Mouse (Mus musculus) kidney, postnatal 0 days (tissue): ENCODE measurements around the gene Gm42417. TPM values are rescaled to one million over a fixed set of nuclear protein-coding genes. Genes with fewer than 3 reads are reported as not detected.
A peak's percentile ranks its signal among the peaks of the same experiment; 100 is the strongest.

Experiments used
- ATAC-seq: fragments of 200-750 bp; cut with Nextera tagmentation; replicated peaks from 2 replicates; pipeline ENCODE4 v1.8.0; 2017; ENCODE audit warnings: low read depth, moderate number of reproducible peaks, moderate TSS enrichment, moderate library complexity; ENCODE audit not compliant: low FRiP score
- DNase-seq: peaks from one replicate; pipeline ENCODE4 v3.0.0-alpha.2; 2016; ENCODE audit warnings: low spot score
- H3K27ac ChIP-seq: fragments of 300-500 bp; sonication (generic); 2 replicates; pipeline ENCODE4 v1.5.1; 2014; ENCODE audit warnings: mild to moderate bottlenecking
- H3K27me3 ChIP-seq: fragments of 300-500 bp; sonication (generic); 2 replicates; pipeline ENCODE4 v1.6.1; 2014; ENCODE audit warnings: low read length, mixed read lengths; ENCODE audit not compliant: insufficient read depth
- H3K36me3 ChIP-seq: fragments of 300-500 bp; sonication (generic); 2 replicates; pipeline ENCODE4 v1.6.1; 2014; ENCODE audit warnings: low read length, mixed read lengths; ENCODE audit not compliant: insufficient read depth
- H3K4me1 ChIP-seq: fragments of 300-500 bp; sonication (generic); replicated peaks from 2 replicates; pipeline ENCODE4 v1.6.1; 2014; ENCODE audit warnings: antibody characterized with exemption, low read length, mixed read lengths; ENCODE audit not compliant: insufficient read depth
- H3K4me2 ChIP-seq: fragments of 300-500 bp; sonication (generic); 2 replicates; pipeline ENCODE4 v1.6.1; 2014; ENCODE audit warnings: mild to moderate bottlenecking, low read length, moderate library complexity, mixed read lengths
- H3K4me3 ChIP-seq: fragments of 300-500 bp; sonication (generic); replicated peaks from 2 replicates; pipeline ENCODE4 v1.5.1; 2014; ENCODE audit warnings: low read depth, low read length
- H3K9ac ChIP-seq: fragments of 300-500 bp; sonication (generic); 2 replicates; pipeline ENCODE4 v1.6.1; 2014; ENCODE audit warnings: low read depth, low read length
- H3K9me3 ChIP-seq: fragments of 300-500 bp; sonication (generic); replicated peaks from 2 replicates; pipeline ENCODE4 v1.6.1; 2016; ENCODE audit warnings: low read length, inconsistent platforms, mixed read lengths
- CTCF ChIP-seq: IDR thresholded peaks from 2 replicates; pipeline ENCODE4 v1.5.1; 2016; ENCODE audit warnings: antibody characterized with exemption, low read depth, mild to moderate bottlenecking, moderate library complexity
- WGBS: fragments of 180-500 bp; shearing (Covaris S2); extraction: QIAGEN DNeasy Blood & Tissue Kit; methylation state at CpG from one replicate; pipeline ENCODE4 v1.1.7; 2014; 5-methylcytosine and 5-hydroxymethylcytosine counted together
- polyA plus RNA-seq: library from polyadenylated mRNA; unstranded; fragments of >200 nt; fragmentation: Nextera tagmentation; extraction: Ambion mirVana; gene quantifications from 2 replicates; pipeline ENCODE4 v1.2.1, GENCODE M21; 2015

Gene Gm42417
- polyA plus RNA-seq, 1 experiment from 2014 or later, result not detected

- WGBS, result 16% methylated on average over 21 of the region's 21 CpGs
Observed at GRCm38 (mm10) chr1:36567818-36568603, 28.8 kb upstream of the Gm42417 start.

DNA sequence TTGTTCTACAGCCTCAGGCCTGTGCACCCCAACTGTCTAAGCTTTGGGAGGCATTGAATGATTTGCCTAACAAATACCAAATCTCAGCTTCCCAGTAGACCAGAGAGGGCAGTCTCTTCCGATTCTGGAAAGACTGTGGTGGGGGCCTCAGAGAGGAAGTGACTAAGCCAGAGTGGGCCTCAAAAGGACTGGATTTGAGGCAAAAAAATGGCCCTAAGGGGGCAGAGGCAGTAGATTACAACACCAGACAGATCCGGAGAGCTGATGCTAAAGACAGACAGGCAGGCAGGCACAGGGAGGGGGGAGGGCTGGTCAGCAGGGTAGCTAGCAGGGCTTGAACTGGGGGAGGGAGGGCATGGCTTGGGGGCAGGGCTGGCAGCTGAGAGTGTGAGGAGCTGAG is 27.2 kb upstream of the Gm42417 start:
- DNase-seq (no peak), ATAC-seq (no peak)
- Histone ChIP-seq H3K4me1 (peaks cover 36% of the 10 kb centered on the region), H3K36me3 (no peaks in the 10 kb centered on the region), H3K27me3 (no peaks in the 10 kb centered on the region), H3K4me2 (no peak overlapping the region), H3K27ac (no peak overlapping the region), H3K9me3 (no peaks in the 10 kb centered on the region), H3K9ac (no peak overlapping the region), H3K4me3 (no peak overlapping the region)
- TF ChIP-seq CTCF, result 0 out of 2 replicates have a peak, but pooled peaks have one; percentile 6
- WGBS, result 20% methylated on average over 2 of the region's 2 CpGs

More at GRCm38 (mm10) chr1:36567818-36568603, 28.8 kb upstream of the Gm42417 start:
- Histone ChIP-seq H3K27ac (peak overlapping the region; percentile 66), H3K27me3 (no peaks in the 10 kb centered on the region), H3K36me3 (no peaks in the 10 kb centered on the region), H3K9ac (no peak overlapping the region), H3K4me1 (peaks cover 27% of the 10 kb centered on the region), H3K9me3 (no peaks in the 10 kb centered on the region), H3K4me3 (no peak overlapping the region), H3K4me2 (peak overlapping the region; percentile 14; the same call in 1 of the 2 replicates)
- ATAC-seq, result peak; percentile 63
- no peak for TF ChIP-seq CTCF
- peak; percentile 68 for DNase-seq

- no peak overlapping the region for H3K27ac ChIP-seq
- peaks cover 30% of the 10 kb centered on the region for H3K4me1 ChIP-seq
- 57% methylated on average over 6 of the region's 6 CpGs for WGBS
- DNase-seq (no peak), ATAC-seq (no peak)
- H3K4me3 ChIP-seq, result no peak overlapping the region
- no peak overlapping the region for H3K4me2 ChIP-seq
- H3K9ac ChIP-seq, result no peak overlapping the region
- H3K36me3 ChIP-seq, result no peaks in the 10 kb centered on the region
- H3K27me3 ChIP-seq, result no peaks in the 10 kb centered on the region
- no peak for TF ChIP-seq CTCF
- no peaks in the 10 kb centered on the region for H3K9me3 ChIP-seq
Observed at GRCm38 (mm10) chr1:36564101-36564500, 24.9 kb upstream of the Gm42417 start.

DNA sequence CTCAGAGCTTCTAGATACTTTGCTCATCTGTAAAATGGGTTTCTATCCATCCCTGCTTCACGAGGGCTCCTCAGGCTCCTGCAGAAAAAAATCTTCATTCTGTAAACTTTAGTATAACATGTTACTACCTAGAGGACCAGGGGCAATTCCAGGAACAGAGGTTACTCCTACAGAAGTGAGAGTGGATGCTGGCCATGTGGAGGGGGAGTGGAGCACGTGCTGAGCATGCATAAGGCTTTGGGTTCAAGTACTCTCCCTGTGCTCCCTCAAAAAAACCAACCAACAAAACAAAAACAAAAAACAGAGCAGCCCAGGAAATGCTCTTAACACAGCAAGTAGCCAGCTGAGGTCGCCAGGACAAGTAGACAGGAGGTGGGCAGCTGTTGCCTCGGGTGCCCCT is 24.4 kb upstream of the Gm42417 start:
- no peak for ATAC-seq
- no peak for DNase-seq
- Histone ChIP-seq H3K27ac (0 out of 2 replicates have a peak overlapping the region, but pooled peaks have one; percentile 42), H3K9me3 (no peaks in the 10 kb centered on the region), H3K4me2 (no peak overlapping the region), H3K4me3 (no peak overlapping the region), H3K36me3 (no peaks in the 10 kb centered on the region), H3K4me1 (peaks cover 33% of the 10 kb centered on the region), H3K9ac (no peak overlapping the region), H3K27me3 (no peaks in the 10 kb centered on the region)
- 54% methylated on average over 4 of the region's 4 CpGs for WGBS
- no peak for TF ChIP-seq CTCF

DNA sequence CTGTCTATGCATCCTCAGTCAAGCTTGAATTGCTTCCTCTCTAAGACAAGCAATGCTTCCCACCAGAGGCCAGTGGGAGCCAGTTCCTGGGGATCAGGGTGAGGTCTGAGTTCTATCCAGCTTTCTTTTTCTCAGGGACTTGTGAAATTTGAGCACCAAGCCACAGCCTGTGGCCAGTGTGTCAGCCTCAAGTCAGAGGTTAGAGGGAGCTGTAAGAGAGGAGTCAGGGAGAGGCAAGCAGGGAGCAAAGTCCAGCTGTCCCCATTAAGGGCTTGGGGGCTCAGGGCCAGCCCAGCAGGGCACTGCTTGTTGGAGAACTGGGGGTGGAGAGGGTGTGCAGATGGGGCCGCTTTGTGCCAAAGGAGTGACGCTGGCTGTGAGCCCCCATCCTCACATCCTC is 24.0 kb upstream of the Gm42417 start:
- ATAC-seq, result 0 out of 2 replicates have a peak, but pooled peaks have one; percentile 2
- no peak for TF ChIP-seq CTCF
- Histone ChIP-seq H3K9ac (no peak overlapping the region), H3K4me1 (peaks cover 35% of the 10 kb centered on the region), H3K36me3 (no peaks in the 10 kb centered on the region), H3K4me2 (no peak overlapping the region), H3K9me3 (no peaks in the 10 kb centered on the region), H3K27ac (peak overlapping the region; percentile 42; the same call in 1 of the 2 replicates), H3K4me3 (no peak overlapping the region), H3K27me3 (no peaks in the 10 kb centered on the region)
- DNase-seq, result peak; percentile 64
- WGBS, result 42% methylated on average over 2 of the region's 2 CpGs

DNA sequence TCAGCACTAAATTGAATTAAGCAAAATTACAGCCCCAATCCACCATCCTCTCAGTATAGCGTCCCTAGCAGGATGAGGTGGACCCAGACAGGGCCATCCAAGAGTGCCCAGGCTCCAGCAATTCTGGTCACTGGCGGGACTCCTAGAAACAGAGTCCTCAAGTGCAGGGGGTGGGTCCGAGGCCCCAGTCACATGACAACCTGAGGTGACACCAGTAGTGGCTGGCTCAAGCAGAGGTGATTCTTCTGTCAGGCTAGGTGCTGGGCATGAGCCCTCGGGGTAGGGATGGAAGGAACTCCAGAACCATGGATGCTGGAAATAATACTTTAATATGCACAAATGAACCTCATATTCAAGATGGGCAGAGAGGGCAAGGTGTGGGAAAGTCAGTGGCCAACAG is 23.2 kb upstream of the Gm42417 start:
- 64% methylated on average over 4 of the region's 4 CpGs for WGBS
- ATAC-seq (no peak), DNase-seq (no peak)
- H3K27ac ChIP-seq, result no peak overlapping the region
- H3K9me3 ChIP-seq, result no peaks in the 10 kb centered on the region
- H3K4me1 ChIP-seq, result peaks cover 29% of the 10 kb centered on the region
- H3K4me3 ChIP-seq, result no peak overlapping the region
- H3K9ac ChIP-seq, result no peak overlapping the region
- H3K27me3 ChIP-seq, result no peaks in the 10 kb centered on the region
- no peak overlapping the region for H3K4me2 ChIP-seq
- H3K36me3 ChIP-seq, result no peaks in the 10 kb centered on the region
- TF ChIP-seq CTCF, result no peak
